Mouse (Mus musculus): ENCODE data around the gene Rasal2. TPM values are rescaled to one million over a fixed set of nuclear protein-coding genes. Genes with fewer than 3 reads are reported as not detected.
A peak's percentile ranks its signal among the peaks of the same experiment; 100 is the strongest.

The Rasal2 gene
- total and polyA plus RNA-seq, 3 experiments = 1.5 to 3.2 TPM; not detected in 1

DNA sequence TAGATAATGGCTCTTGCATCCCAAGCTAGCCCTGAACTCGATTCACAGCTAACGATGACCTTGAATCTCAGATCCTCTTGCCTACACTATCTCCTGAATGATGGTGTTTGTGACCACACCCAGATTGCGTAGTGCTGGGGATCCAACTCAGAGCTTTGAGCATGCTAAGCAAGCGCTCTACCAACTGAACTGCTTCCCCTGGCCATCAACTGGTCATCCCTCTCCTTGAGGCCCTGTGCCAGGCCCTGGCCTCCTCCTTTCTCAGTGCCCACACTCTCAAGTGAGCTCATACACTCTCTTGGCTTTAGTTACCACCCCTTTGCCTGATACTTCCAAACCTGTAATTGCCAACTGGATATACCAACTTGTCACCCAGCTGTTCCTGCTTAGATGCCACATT, 22.0 kb upstream of the Rasal2 start:
- H3K36me3 ChIP-seq (ENCODE audit: control insufficient read depth in 1 of 2, insufficient read depth in 2 of 2, low read length in 2 of 2) = peaks cover 0 to 5% of the 10 kb centered on the region in 2 experiments; a peak in 2 of 4 replicates
- H3K27ac ChIP-seq (ENCODE audit: control insufficient read depth, low read depth, low read length) = no peak overlapping the region
- peaks cover 0 to 8% of the 10 kb centered on the region in 2 experiments; a peak in 3 of 4 replicates for H3K4me1 ChIP-seq (ENCODE audit: control insufficient read depth in 1 of 2, insufficient read depth in 2 of 2, low read length in 2 of 2)
- no peaks in the 10 kb centered on the region for H3K9me3 ChIP-seq (replicated peaks; ENCODE audit: insufficient read depth, low read length)
- H3K4me3 ChIP-seq (ENCODE audit: control insufficient read depth in 1 of 2, insufficient read depth in 1 of 2, low read depth in 2 of 2, low read length in 2 of 2) = no peak overlapping the region
- no peaks in the 10 kb centered on the region for H3K27me3 ChIP-seq (ENCODE audit: control insufficient read depth in 1 of 2, insufficient read depth in 2 of 2, low read length in 2 of 2)
- no peak for DNase-seq (ENCODE audit: low read depth, low spot score)
- no peaks in the 10 kb centered on the region for H3K79me2 ChIP-seq (ENCODE audit: control insufficient read depth, insufficient read depth, low read length, poor library complexity)
- H3K9ac ChIP-seq (ENCODE audit: control insufficient read depth, low read depth, low read length, poor library complexity, severe bottlenecking) = no peak overlapping the region
- TF ChIP-seq GATA1 (IDR thresholded peaks at IDR 0.05; ENCODE audit: low read depth, low read length) (no peak), JUND (IDR thresholded peaks at IDR 0.05; ENCODE audit: low read depth, low read length) (no peak), ETS1 (IDR thresholded peaks at IDR 0.05; ENCODE audit: low read depth, low read length) (no peak)

GRCm38 (mm10) chr1:157433316-157433715, 20.9 kb upstream of the Rasal2 start:
- TF ChIP-seq EP300 (IDR thresholded peaks at IDR 0.05; ENCODE audit: low read depth in 1 of 2, low read length in 2 of 2) = peak in 1 of 2 experiments; percentile 33; a peak in 1 of 4 replicates
- 0 out of 2 replicates have a peak, but pooled peaks have one; percentile 4 for TF ChIP-seq GATA1 (IDR thresholded peaks at IDR 0.05; ENCODE audit: low read depth, low read length)
- TF ChIP-seq GABPA (IDR thresholded peaks at IDR 0.05; ENCODE audit: low read depth, low read length) = no peak
- Histone ChIP-seq H3K27ac (ENCODE audit: control insufficient read depth, low read depth, low read length) (no peak overlapping the region), H3K4me3 (ENCODE audit: control insufficient read depth in 1 of 2, insufficient read depth in 1 of 2, low read depth in 2 of 2, low read length in 2 of 2) (no peak overlapping the region), H3K27me3 (ENCODE audit: control insufficient read depth in 1 of 2, insufficient read depth in 2 of 2, low read length in 2 of 2) (no peaks in the 10 kb centered on the region), H3K4me1 (ENCODE audit: control insufficient read depth in 1 of 2, insufficient read depth in 2 of 2, low read length in 2 of 2) (peaks cover 0 to 12% of the 10 kb centered on the region in 2 experiments; a peak in 3 of 4 replicates), H3K9ac (ENCODE audit: control insufficient read depth, low read depth, low read length, poor library complexity, severe bottlenecking) (no peak overlapping the region), H3K9me3 (replicated peaks; ENCODE audit: insufficient read depth, low read length) (no peaks in the 10 kb centered on the region), H3K79me2 (ENCODE audit: control insufficient read depth, insufficient read depth, low read length, poor library complexity) (no peaks in the 10 kb centered on the region), H3K36me3 (ENCODE audit: control insufficient read depth in 1 of 2, insufficient read depth in 2 of 2, low read length in 2 of 2) (peaks cover 0 to 11% of the 10 kb centered on the region in 2 experiments; a peak in 2 of 4 replicates)
- DNase-seq (ENCODE audit: low read depth, low spot score) = peak; percentile 49

DNA sequence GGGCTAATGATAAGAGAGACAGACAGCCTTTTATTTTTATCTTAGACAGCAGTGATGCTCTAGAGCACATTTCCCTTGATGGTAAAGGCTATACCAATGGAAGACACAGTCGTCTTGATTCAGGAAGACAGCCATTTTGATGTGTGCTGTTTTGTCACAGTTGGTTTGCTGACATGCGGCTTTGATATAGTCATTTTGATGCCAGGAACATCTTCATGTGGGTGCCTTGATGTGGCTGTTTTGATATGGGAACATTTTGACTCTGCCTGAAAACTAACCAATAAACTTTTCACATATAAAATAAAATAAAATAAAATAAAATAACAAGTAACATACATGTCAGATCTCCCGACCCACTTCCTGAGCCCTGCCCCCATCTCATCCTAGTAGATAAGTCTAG, 16.0 kb upstream of the Rasal2 start:
- no peak overlapping the region for H3K9ac ChIP-seq (ENCODE audit: control insufficient read depth, low read depth, low read length, poor library complexity, severe bottlenecking)
- peaks cover 7 to 20% of the 10 kb centered on the region in 2 experiments for H3K4me1 ChIP-seq (ENCODE audit: control insufficient read depth in 1 of 2, insufficient read depth in 2 of 2, low read length in 2 of 2)
- DNase-seq (ENCODE audit: low read depth, low spot score) = peak; percentile 33
- no peak overlapping the region for H3K4me3 ChIP-seq (ENCODE audit: control insufficient read depth in 1 of 2, insufficient read depth in 1 of 2, low read depth in 2 of 2, low read length in 2 of 2)
- H3K9me3 ChIP-seq (replicated peaks; ENCODE audit: insufficient read depth, low read length) = no peaks in the 10 kb centered on the region
- H3K79me2 ChIP-seq (ENCODE audit: control insufficient read depth, insufficient read depth, low read length, poor library complexity) = no peaks in the 10 kb centered on the region
- H3K27ac ChIP-seq (ENCODE audit: control insufficient read depth, low read depth, low read length) = no peak overlapping the region
- no peaks in the 10 kb centered on the region for H3K27me3 ChIP-seq (ENCODE audit: control insufficient read depth in 1 of 2, insufficient read depth in 2 of 2, low read length in 2 of 2)
- H3K36me3 ChIP-seq (ENCODE audit: control insufficient read depth in 1 of 2, insufficient read depth in 2 of 2, low read length in 2 of 2) = peaks cover 0 to 19% of the 10 kb centered on the region in 2 experiments; a peak in 2 of 4 replicates
- TF ChIP-seq POLR2AphosphoS5 (IDR thresholded peaks at IDR 0.05; ENCODE audit: borderline replicate concordance, low read depth, low read length) (no peak), NRF1 (IDR thresholded peaks at IDR 0.05; ENCODE audit: insufficient read depth, low read depth, low read length, poor library complexity, severe bottlenecking) (no peak), NELFE (IDR thresholded peaks at IDR 0.05; ENCODE audit: low read depth, low read length) (no peak), MAFK (IDR thresholded peaks at IDR 0.05; ENCODE audit: borderline replicate concordance, low read depth, low read length) (no peak), ELF1 (IDR thresholded peaks at IDR 0.05; ENCODE audit: low read depth, low read length) (no peak), TBP (IDR thresholded peaks at IDR 0.05; ENCODE audit: low read depth, low read length) (no peak), SMC3 (IDR thresholded peaks at IDR 0.05; ENCODE audit: low read depth, low read length) (no peak), TAL1 (IDR thresholded peaks at IDR 0.05; ENCODE audit: low read length) (no peak), MYC (IDR thresholded peaks at IDR 0.05; ENCODE audit: low read depth, low read length) (no peak), TCF12 (IDR thresholded peaks at IDR 0.05; ENCODE audit: low read depth, low read length) (peak; percentile 44; the same call in 1 of the 2 replicates), POLR2A (IDR thresholded peaks at IDR 0.05; ENCODE audit: control insufficient read depth in 1 of 2, insufficient read depth in 1 of 2, low read depth in 1 of 2, low read length in 2 of 2, poor library complexity in 1 of 2) (no peak), JUND (IDR thresholded peaks at IDR 0.05; ENCODE audit: low read depth, low read length) (no peak), MEF2A (IDR thresholded peaks at IDR 0.05; ENCODE audit: extremely low read depth, insufficient replicate concordance, low read depth, low read length, poor library complexity, severe bottlenecking) (no peak), MAX (IDR thresholded peaks at IDR 0.05; ENCODE audit: low read length) (no peak), MXI1 (IDR thresholded peaks at IDR 0.05; ENCODE audit: low read depth, low read length) (no peak), HCFC1 (IDR thresholded peaks at IDR 0.05; ENCODE audit: low read depth, low read length) (no peak), KAT2A (conservative IDR thresholded peaks at IDR 0.05; ENCODE audit: low read depth, low read length) (no peak), ETS1 (IDR thresholded peaks at IDR 0.05; ENCODE audit: low read depth, low read length) (0 out of 2 replicates have a peak, but pooled peaks have one; percentile 21), SIN3A (IDR thresholded peaks at IDR 0.05; ENCODE audit: low read length) (no peak), USF1 (IDR thresholded peaks at IDR 0.05; ENCODE audit: low read depth, low read length) (no peak), CHD1 (IDR thresholded peaks at IDR 0.05; ENCODE audit: low read depth, low read length) (no peak), MAZ (IDR thresholded peaks at IDR 0.05; ENCODE audit: low read depth, low read length) (no peak), GATA1 (IDR thresholded peaks at IDR 0.05; ENCODE audit: low read depth, low read length) (0 out of 2 replicates have a peak, but pooled peaks have one; percentile 22), EP300 (IDR thresholded peaks at IDR 0.05; ENCODE audit: low read depth in 1 of 2, low read length in 2 of 2) (peak in 1 of 2 experiments; percentile 26; a peak in 1 of 4 replicates)

Measured in MEL (cell line).